Mouse (Mus musculus) ES-Bruce4 (cell line): ENCODE measurements around the gene Meis2. TPM values are rescaled to one million over a fixed set of nuclear protein-coding genes. Genes with fewer than 3 reads are reported as not detected.

Experiments used
- H3K27ac ChIP-seq: 2 replicates; pipeline ENCODE4 v1.5.1; 2012; ENCODE audit warnings: low read length, inconsistent platforms; ENCODE audit not compliant: insufficient read depth
- H3K27me3 ChIP-seq: 2 replicates; pipeline ENCODE4 v1.6.1; 2012; ENCODE audit warnings: mild to moderate bottlenecking, low read length, inconsistent platforms; ENCODE audit not compliant: control insufficient read depth, poor library complexity, insufficient read depth, severe bottlenecking
- H3K36me3 ChIP-seq: 2 replicates; pipeline ENCODE4 v1.6.1; 2012; ENCODE audit warnings: inconsistent platforms, mild to moderate bottlenecking, low read length, moderate library complexity; ENCODE audit not compliant: control insufficient read depth, poor library complexity, insufficient read depth, severe bottlenecking
- H3K4me1 ChIP-seq: one replicate; pipeline ENCODE4 v1.8.1; 2011; ENCODE audit warnings: low read length; ENCODE audit not compliant: control insufficient read depth, insufficient read depth
- H3K4me3 ChIP-seq: 2 replicates; pipeline ENCODE4 v1.5.1; 2011; ENCODE audit warnings: low read depth, mild to moderate bottlenecking, low read length
- H3K9ac ChIP-seq: 2 replicates; pipeline ENCODE4 v1.6.1; 2012; ENCODE audit warnings: low read depth, mild to moderate bottlenecking, inconsistent platforms; ENCODE audit not compliant: poor library complexity, severe bottlenecking
- H3K9me3 ChIP-seq: replicated peaks from 2 replicates; pipeline ENCODE4 v1.6.1; 2012; ENCODE audit warnings: mild to moderate bottlenecking, low read length, inconsistent platforms; ENCODE audit not compliant: control insufficient read depth, poor library complexity, insufficient read depth, severe bottlenecking
- CTCF ChIP-seq: IDR thresholded peaks from one replicate; pipeline ENCODE4 v1.8.1; 2011; ENCODE audit warnings: low read depth, low read length
- EP300 ChIP-seq: IDR thresholded peaks from 2 replicates; pipeline ENCODE4 v1.6.1; 2011; ENCODE audit warnings: low read depth, low read length; ENCODE audit not compliant: insufficient read depth
- POLR2A ChIP-seq: IDR thresholded peaks from one replicate; pipeline ENCODE4 v1.8.1; 2011; ENCODE audit warnings: low read length; ENCODE audit not compliant: insufficient read depth
- polyA plus RNA-seq: library from polyadenylated mRNA; stranded (reverse); fragments of >200 nt; gene quantifications from 2 replicates; pipeline ENCODE4 v1.2.4, GENCODE M21; 2011; ENCODE audit warnings: low read depth; ENCODE audit not compliant: missing spikeins, insufficient read depth, insufficient read length

The Meis2 gene
- polyA plus RNA-seq, 1 experiment: 1.5 TPM

DNA sequence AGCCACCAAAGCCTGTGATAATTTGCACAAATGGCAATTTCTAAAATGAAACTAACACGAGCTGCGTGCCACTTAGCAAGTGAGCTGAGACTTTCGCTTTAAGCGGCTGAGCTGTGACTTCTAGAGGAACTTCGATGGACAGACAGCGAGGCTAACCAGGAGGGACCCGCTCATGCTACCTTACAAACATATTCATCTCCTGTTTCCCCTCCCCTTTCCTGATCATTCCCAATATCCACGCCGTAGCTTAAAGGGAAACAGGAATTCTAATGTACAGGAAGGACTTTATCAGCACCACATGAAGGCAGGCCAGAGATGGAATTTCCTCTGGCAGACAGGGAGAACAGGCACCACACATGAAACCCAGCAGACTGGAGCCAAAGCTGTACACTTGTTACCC lies 15.9 kb downstream of the Meis2 start:
- Histone ChIP-seq H3K27me3 (no peaks in the 10 kb centered on the region), H3K4me3 (no peak overlapping the region), H3K9ac (no peak overlapping the region), H3K27ac (no peak overlapping the region), H3K9me3 (no peaks in the 10 kb centered on the region), H3K4me1 (no peaks in the 10 kb centered on the region), H3K36me3 (no peaks in the 10 kb centered on the region)
- TF ChIP-seq EP300 (no peak), POLR2A (no peak), CTCF (no peak)

DNA sequence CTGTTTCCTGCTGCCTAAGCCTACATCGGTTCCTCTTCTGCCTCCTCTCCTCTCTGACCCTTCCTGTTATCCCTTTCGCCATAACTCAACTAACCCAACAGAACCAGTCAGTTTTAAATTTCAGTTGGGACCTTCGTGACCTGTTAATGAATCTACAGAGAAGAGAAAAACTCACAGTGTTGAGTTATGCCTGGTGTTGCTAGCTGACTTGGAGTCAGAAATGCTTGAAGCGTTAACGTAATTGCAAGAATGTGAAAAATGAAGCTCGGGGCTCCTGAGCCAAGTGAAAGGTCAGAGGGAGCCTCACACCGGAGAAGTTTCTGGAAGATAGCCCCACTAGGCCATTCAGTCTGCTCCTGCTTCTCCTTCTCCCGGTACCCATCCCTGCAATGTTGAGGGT lies 18.3 kb downstream of the Meis2 start:
- H3K9ac ChIP-seq: no peak overlapping the region
- no peaks in the 10 kb centered on the region for H3K9me3 ChIP-seq
- no peaks in the 10 kb centered on the region for H3K27me3 ChIP-seq
- no peaks in the 10 kb centered on the region for H3K36me3 ChIP-seq
- no peak overlapping the region for H3K27ac ChIP-seq
- TF ChIP-seq CTCF: no peak
- H3K4me1 ChIP-seq: no peaks in the 10 kb centered on the region
- no peak overlapping the region for H3K4me3 ChIP-seq

DNA sequence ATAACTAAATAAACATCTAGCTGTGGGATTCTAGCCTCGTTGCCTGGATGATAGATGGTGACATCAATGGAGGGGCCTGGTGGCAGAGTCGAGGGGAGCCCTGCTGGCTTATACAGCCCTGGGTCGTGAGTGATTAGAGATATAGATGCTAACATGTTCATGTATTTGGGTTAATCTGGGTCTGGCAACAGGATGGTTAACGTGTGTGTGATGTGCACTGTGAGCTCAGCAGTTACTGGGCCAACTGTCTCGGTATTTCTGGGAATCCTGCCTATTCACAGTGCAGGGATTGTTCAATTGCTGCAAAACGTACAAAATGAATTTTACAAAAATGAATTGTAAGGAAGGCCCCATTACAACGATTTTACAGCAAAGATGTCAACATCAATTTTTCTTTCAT lies 20.6 kb downstream of the Meis2 start:
- no peaks in the 10 kb centered on the region for H3K4me1 ChIP-seq
- no peak overlapping the region for H3K27ac ChIP-seq
- no peaks in the 10 kb centered on the region for H3K9me3 ChIP-seq
- H3K27me3 ChIP-seq: no peaks in the 10 kb centered on the region
- no peak overlapping the region for H3K4me3 ChIP-seq
- no peak overlapping the region for H3K9ac ChIP-seq
- TF ChIP-seq CTCF (no peak), EP300 (no peak), POLR2A (no peak)
- H3K36me3 ChIP-seq: no peaks in the 10 kb centered on the region

DNA sequence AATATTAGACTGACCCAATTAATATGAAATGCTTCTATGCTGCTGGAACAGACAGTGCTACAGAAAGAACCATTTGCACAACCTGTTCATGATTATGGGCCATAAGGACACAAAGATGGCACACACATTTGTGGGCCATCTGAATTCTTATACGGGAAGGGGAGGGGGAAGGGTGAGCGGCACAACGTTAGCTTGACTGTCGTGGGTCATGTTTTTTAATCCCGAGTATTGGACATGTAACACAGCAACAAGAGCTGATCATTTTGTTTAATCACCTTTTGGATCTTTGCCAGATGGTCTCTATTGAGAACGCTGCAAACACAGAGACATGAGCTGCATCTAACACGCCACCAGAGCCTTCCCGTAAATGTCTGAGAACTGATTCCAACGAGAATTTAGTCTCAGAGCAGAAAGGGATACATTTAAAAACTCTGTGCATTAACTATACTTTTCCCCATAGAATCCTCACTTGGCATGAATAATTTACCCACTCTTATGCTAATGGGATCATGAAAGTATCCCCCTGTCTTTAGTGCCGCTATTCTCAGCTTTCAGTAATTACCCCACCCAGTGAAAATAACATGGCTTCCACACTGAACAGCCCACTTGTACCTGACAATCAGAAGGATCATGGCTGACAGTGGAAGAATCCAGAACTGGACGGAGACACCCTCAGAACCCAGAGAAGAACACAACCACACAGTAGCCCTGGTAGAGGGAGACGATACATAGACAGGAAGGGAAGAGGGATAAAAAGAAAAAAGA lies 22.5 kb downstream of the Meis2 start:
- no peaks in the 10 kb centered on the region for H3K27me3 ChIP-seq
- no peaks in the 10 kb centered on the region for H3K9me3 ChIP-seq
- no peak for TF ChIP-seq POLR2A
- no peak for TF ChIP-seq CTCF
- no peak for TF ChIP-seq EP300
- no peaks in the 10 kb centered on the region for H3K36me3 ChIP-seq
- no peak overlapping the region for H3K4me3 ChIP-seq
- H3K27ac ChIP-seq: no peak overlapping the region
- H3K9ac ChIP-seq: no peak overlapping the region
- no peaks in the 10 kb centered on the region for H3K4me1 ChIP-seq

DNA sequence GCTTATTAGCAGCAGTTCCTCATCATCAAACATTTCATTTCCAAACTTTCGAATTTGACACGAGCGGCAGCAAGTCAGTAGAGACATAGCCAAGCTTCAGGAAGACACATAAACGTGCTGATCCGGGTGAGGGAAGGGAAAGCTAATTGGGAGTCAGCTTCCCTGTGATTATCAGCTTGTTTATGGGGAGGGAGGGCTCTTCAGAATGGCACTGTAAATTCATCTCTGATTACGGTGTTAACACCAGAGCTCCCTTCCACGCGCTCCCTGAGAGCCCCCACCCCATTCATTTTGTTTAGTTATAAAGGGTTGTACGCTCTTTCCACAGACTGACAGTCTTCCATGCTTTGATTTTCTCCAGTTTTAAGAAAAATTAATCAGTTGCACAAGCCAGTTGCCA lies 23.2 kb downstream of the Meis2 start:
- Histone ChIP-seq H3K4me1 (no peaks in the 10 kb centered on the region), H3K27ac (no peak overlapping the region), H3K27me3 (no peaks in the 10 kb centered on the region), H3K4me3 (no peak overlapping the region), H3K9me3 (no peaks in the 10 kb centered on the region), H3K9ac (no peak overlapping the region), H3K36me3 (no peaks in the 10 kb centered on the region)
- TF ChIP-seq CTCF (no peak), EP300 (no peak), POLR2A (no peak)

DNA sequence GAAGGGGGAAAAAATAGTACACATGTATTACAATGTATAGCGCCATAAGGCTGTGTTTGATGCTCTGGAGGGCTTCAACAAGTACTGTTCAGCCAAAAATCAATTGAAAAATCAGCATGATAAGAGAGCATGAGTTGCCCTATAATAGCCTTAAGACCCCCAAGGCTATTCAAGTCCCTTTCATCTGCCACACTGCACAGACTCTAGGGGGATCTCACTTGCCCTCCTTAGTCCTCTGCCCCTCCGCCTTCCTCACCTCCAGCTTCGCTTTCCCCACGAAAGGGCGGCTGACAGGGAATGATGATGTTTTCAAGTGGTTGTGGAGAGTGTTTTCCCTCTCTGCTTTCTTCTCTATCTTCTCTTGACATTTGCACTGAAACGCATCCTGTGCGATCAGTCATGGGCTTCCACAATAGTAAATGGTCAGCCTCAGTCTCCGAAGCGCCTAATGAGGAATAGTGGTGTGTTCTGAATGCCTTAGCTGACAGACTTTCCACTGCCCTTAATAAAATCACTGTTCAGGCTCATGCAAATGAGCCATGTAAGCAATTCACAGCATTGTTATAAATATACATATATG lies 23.9 kb downstream of the Meis2 start:
- Histone ChIP-seq H3K4me1 (no peaks in the 10 kb centered on the region), H3K27me3 (no peaks in the 10 kb centered on the region), H3K27ac (no peak overlapping the region), H3K9ac (no peak overlapping the region), H3K9me3 (no peaks in the 10 kb centered on the region), H3K36me3 (no peaks in the 10 kb centered on the region), H3K4me3 (no peak overlapping the region)
- TF ChIP-seq CTCF (no peak), POLR2A (no peak), EP300 (no peak)
